Mouse (Mus musculus): ENCODE data around the gene A830031A19Rik. TPM values are rescaled to one million over a fixed set of nuclear protein-coding genes. Genes with fewer than 3 reads are reported as not detected.

The A830031A19Rik gene
- polyA plus RNA-seq, 1 experiment from 2014 or later: not detected

DNA sequence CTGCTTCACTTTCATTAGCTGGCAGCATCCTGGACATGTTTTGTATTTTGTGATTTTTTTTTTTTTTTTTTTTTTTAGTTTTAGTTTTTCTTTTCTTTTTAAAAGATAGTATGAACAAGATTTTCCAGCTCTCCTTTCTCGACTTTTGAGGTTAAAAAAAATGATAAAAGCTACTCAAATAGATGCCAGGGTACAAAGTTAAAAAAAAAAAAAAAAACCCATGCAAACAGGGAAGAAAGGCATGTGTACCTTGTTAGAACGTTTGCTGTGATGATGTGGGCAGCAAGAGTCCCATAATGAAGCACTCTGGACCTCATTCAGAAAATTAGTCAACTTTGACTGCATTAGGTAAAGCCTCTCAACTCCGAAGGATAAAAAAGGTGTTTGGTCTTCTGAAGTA is 9.2 kb upstream of the A830031A19Rik start:
- no peak overlapping the region for H3K4me3 ChIP-seq (ENCODE audit: low read depth, low read length)
- no peak overlapping the region for H3K27ac ChIP-seq (ENCODE audit: low read length)
- H3K9ac ChIP-seq (replicated peaks; ENCODE audit: low read depth): no peak overlapping the region
- no peaks in the 10 kb centered on the region; the same call in 1 of the 2 replicates for H3K4me1 ChIP-seq (ENCODE audit: insufficient read depth, low read depth, low read length)
- no peaks in the 10 kb centered on the region for H3K9me3 ChIP-seq (ENCODE audit: low read length)
- ATAC-seq (no peak), DNase-seq (ENCODE audit: low spot score) (no peak)
- WGBS: 68% methylated on average over 3 of the region's 3 CpGs
- TF ChIP-seq EP300 (IDR thresholded peaks at IDR 0.05) (no peak), CTCF (IDR thresholded peaks at IDR 0.05) (no peak)
- no peaks in the 10 kb centered on the region for H3K27me3 ChIP-seq (replicated peaks; ENCODE audit: insufficient read depth, low read length)
- no peaks in the 10 kb centered on the region for H3K36me3 ChIP-seq (ENCODE audit: insufficient read depth, low read length)
- no peak overlapping the region for H3K4me2 ChIP-seq (replicated peaks; ENCODE audit: low read depth, low read length)

DNA sequence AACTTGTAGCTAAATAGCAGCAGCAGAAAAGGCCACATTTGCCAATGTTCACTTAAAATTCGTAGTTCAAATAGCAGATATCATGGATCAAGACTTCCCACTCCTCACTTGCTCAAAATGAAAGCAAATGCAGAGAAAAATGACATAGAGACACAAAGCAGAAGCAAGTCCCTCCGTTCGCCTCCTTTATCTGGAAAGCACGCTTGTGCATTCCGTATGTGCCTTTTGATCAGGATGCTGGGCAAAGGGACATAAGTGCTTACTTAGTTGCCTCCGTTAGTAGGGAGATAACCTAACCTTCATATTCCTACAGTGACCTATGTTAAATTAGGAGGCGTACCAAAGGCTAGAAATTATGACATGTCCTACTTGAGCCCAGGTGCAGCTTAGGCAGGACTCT is 8.6 kb upstream of the A830031A19Rik start:
- whole genome bisulfite sequencing: 76% methylated on average over 7 of the region's 7 CpGs
- ATAC-seq (no peak), DNase-seq (ENCODE audit: low spot score) (no peak)
- Histone ChIP-seq H3K4me1 (ENCODE audit: insufficient read depth, low read depth, low read length) (no peaks in the 10 kb centered on the region; the same call in 1 of the 2 replicates), H3K9me3 (ENCODE audit: low read length) (no peaks in the 10 kb centered on the region), H3K4me3 (ENCODE audit: low read depth, low read length) (no peak overlapping the region), H3K36me3 (ENCODE audit: insufficient read depth, low read length) (no peaks in the 10 kb centered on the region), H3K4me2 (replicated peaks; ENCODE audit: low read depth, low read length) (no peak overlapping the region), H3K27ac (ENCODE audit: low read length) (no peak overlapping the region), H3K27me3 (replicated peaks; ENCODE audit: insufficient read depth, low read length) (no peaks in the 10 kb centered on the region), H3K9ac (replicated peaks; ENCODE audit: low read depth) (no peak overlapping the region)
- TF ChIP-seq CTCF (IDR thresholded peaks at IDR 0.05) (no peak), EP300 (IDR thresholded peaks at IDR 0.05) (no peak)

DNA sequence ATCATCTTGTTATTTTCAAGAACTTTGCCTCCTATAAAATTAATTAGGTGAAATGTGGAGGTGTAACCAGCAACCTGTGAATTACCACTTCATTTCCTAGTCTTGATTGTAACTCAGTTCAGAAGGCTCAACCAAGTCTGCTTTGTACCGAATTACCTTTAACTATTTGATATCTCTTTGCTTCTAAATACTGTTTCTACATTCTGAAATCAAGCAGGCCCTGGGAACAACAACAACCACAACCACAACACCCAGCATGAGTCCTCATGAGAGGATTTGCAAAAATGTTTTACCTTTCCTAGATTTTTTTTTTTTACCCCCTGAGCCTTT is 8.2 kb upstream of the A830031A19Rik start:
- H3K4me2 ChIP-seq (replicated peaks; ENCODE audit: low read depth, low read length): no peak overlapping the region
- ATAC-seq (no peak), DNase-seq (ENCODE audit: low spot score) (no peak)
- TF ChIP-seq CTCF (IDR thresholded peaks at IDR 0.05) (no peak), EP300 (IDR thresholded peaks at IDR 0.05) (no peak)
- H3K27ac ChIP-seq (ENCODE audit: low read length): no peak overlapping the region
- H3K36me3 ChIP-seq (ENCODE audit: insufficient read depth, low read length): no peaks in the 10 kb centered on the region
- no peaks in the 10 kb centered on the region for H3K27me3 ChIP-seq (replicated peaks; ENCODE audit: insufficient read depth, low read length)
- no peaks in the 10 kb centered on the region; the same call in 1 of the 2 replicates for H3K4me1 ChIP-seq (ENCODE audit: insufficient read depth, low read depth, low read length)
- no peak overlapping the region for H3K9ac ChIP-seq (replicated peaks; ENCODE audit: low read depth)
- H3K9me3 ChIP-seq (ENCODE audit: low read length): no peaks in the 10 kb centered on the region
- H3K4me3 ChIP-seq (ENCODE audit: low read depth, low read length): no peak overlapping the region
- 76% methylated on average over 1 of the region's 1 CpGs for WGBS

DNA sequence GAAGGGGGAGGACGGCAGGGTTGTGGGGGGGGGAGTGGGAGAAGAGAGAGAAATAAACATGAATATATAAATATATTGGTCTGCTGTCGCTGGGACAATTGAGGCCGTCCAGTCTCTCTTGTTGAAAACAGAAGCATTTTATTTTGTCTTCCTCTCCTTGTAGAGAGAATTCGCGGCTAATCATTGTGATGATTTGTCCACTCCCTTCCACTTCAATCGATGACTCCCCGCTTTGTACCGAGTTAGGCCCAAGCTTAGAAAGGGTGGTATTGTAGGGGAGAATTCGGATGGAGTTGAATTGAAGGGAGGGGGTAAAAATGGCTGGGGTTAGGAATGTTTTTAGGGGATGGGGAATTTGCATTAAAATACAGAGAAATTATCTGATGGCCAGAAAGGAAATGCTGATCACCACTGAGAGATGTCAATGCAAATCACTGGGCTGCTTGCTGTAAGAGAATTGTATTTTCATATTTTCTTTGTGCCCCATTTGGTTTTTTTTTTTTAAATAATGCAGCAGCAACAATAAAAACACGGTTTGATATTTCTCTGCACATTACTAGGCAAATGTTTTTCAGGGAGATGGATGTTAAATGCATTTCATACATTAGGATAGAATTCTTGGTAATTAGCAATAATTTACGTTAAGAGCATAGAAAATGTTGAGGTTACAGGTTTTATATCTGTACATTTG is 7.7 kb upstream of the A830031A19Rik start:
- H3K9ac ChIP-seq (replicated peaks; ENCODE audit: low read depth): no peak overlapping the region

DNA sequence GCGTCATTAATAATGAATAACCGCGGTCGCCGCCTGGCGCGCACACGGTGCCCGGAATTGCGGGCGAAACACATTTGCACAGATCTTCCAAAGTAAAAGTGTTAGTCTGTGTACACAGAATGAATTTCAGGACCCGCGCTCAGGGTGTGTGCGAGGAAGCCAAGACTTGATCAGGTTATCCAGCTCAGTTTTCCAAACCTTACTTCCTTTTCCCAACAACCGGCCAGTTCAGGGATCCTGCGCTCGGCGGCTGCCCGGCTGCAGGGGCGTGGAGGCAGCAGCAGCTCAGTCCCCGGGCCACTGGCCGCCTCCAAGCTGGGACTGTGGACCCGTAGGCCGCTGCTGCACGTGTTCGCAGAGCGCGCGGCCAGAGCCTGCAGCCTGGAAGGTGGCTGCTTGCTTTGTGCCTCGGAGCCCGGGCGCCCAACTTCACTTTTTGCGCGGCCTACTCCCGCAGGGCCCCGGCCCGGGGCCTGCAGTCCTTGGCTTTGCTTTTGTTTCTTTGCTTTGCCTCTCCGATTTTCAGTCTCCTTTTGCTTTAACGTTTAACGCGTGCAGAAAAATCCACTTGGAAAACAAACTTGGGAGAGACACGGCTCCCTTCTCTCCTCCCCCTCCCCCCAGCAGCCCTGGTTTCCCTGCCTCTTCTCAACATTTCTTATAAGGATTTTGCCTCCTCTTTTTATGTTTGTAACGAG is 7.0 kb upstream of the A830031A19Rik start:
- Histone ChIP-seq H3K4me1 (ENCODE audit: insufficient read depth, low read depth, low read length) (no peaks in the 10 kb centered on the region; the same call in 1 of the 2 replicates), H3K4me3 (ENCODE audit: low read depth, low read length) (peak overlapping the region; percentile 66), H3K9me3 (ENCODE audit: low read length) (no peaks in the 10 kb centered on the region), H3K4me2 (replicated peaks; ENCODE audit: low read depth, low read length) (peak overlapping the region; percentile 100), H3K9ac (replicated peaks; ENCODE audit: low read depth) (0 out of 2 replicates have a peak overlapping the region, but pooled peaks have one; percentile 16), H3K27me3 (replicated peaks; ENCODE audit: insufficient read depth, low read length) (no peaks in the 10 kb centered on the region), H3K27ac (ENCODE audit: low read length) (no peak overlapping the region), H3K36me3 (ENCODE audit: insufficient read depth, low read length) (no peaks in the 10 kb centered on the region)
- TF ChIP-seq CTCF (IDR thresholded peaks at IDR 0.05): no peak
- no peak for TF ChIP-seq EP300 (IDR thresholded peaks at IDR 0.05)
- peak; percentile 37 for DNase-seq (ENCODE audit: low spot score)
- ATAC-seq: peak; percentile 25
- WGBS: under 1% methylated on average over 43 of the region's 43 CpGs

More for the DNA sequence above, 7.7 kb upstream of the A830031A19Rik start:
- TF ChIP-seq EP300 (IDR thresholded peaks at IDR 0.05) (no peak), CTCF (IDR thresholded peaks at IDR 0.05) (no peak)
- H3K9me3 ChIP-seq (ENCODE audit: low read length): no peaks in the 10 kb centered on the region
- no peaks in the 10 kb centered on the region for H3K36me3 ChIP-seq (ENCODE audit: insufficient read depth, low read length)
- no peak overlapping the region for H3K27ac ChIP-seq (ENCODE audit: low read length)
- ATAC-seq: no peak
- no peak for DNase-seq (ENCODE audit: low spot score)
- peak overlapping the region; percentile 100 for H3K4me2 ChIP-seq (replicated peaks; ENCODE audit: low read depth, low read length)
- WGBS: 45% methylated on average over 11 of the region's 11 CpGs
- no peaks in the 10 kb centered on the region; the same call in 1 of the 2 replicates for H3K4me1 ChIP-seq (ENCODE audit: insufficient read depth, low read depth, low read length)
- H3K4me3 ChIP-seq (ENCODE audit: low read depth, low read length): peak overlapping the region; percentile 66; the same call in 1 of the 2 replicates
- H3K27me3 ChIP-seq (replicated peaks; ENCODE audit: insufficient read depth, low read length): no peaks in the 10 kb centered on the region

DNA sequence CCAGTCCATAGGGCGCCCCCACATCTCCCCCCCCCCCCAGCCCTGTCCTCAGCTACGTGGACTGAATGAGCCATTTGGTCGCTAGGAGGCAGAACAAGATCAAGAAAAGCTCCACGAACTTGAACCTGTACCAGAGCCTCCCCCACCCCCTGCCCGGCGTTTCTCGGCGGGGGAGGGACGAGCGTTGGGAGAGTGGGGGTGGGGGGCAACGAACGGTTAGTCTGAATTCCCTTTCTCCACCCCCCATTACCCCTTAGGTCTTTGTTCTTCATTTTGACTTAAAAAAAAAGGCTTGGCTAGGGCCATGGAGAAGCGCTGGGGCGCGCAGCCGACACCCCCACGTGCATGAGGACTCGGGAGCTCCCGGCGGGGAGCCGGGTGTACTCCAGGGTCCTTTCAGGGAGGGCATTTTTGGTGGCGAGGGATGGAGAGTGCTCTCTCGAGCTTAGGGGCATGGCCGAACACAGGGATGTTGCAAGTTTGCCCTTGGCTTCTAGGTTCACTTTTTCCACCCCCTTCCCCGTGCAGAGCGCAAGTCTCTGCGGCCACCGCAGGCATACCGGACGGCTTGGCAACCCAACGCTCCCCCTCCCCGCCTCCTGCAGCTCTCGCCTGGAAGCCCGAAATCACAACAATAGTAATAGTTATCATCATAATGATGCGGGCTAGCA is 6.3 kb upstream of the A830031A19Rik start:
- no peaks in the 10 kb centered on the region for H3K27me3 ChIP-seq (replicated peaks; ENCODE audit: insufficient read depth, low read length)
- TF ChIP-seq CTCF (IDR thresholded peaks at IDR 0.05) (peak; percentile 70), EP300 (IDR thresholded peaks at IDR 0.05) (no peak)
- peak; percentile 48 for ATAC-seq

More for the DNA sequence above, 6.3 kb upstream of the A830031A19Rik start:
- Histone ChIP-seq H3K4me2 (replicated peaks; ENCODE audit: low read depth, low read length) (peak overlapping the region; percentile 100), H3K27ac (ENCODE audit: low read length) (no peak overlapping the region), H3K9me3 (ENCODE audit: low read length) (no peaks in the 10 kb centered on the region), H3K4me3 (ENCODE audit: low read depth, low read length) (peak overlapping the region; percentile 66), H3K36me3 (ENCODE audit: insufficient read depth, low read length) (no peaks in the 10 kb centered on the region), H3K4me1 (ENCODE audit: insufficient read depth, low read depth, low read length) (no peaks in the 10 kb centered on the region; the same call in 1 of the 2 replicates), H3K9ac (replicated peaks; ENCODE audit: low read depth) (0 out of 2 replicates have a peak overlapping the region, but pooled peaks have one; percentile 16)
- under 1% methylated on average over 31 of the region's 35 CpGs for WGBS
- peak; percentile 79 for DNase-seq (ENCODE audit: low spot score)

Data from lung, postnatal 0 days (tissue).